Mouse (Mus musculus) CH12.LX (cell line): ENCODE data around the gene Nepro.

Source experiments
- CTCF ChIP-seq, 2 experiments: IDR thresholded peaks in 1 of 2; conservative IDR thresholded peaks in 1 of 2; 2 replicates each; pipeline ENCODE4 v1.5.1; 2011 to 2012; ENCODE audit warnings: low read depth in 2 of 2, low read length in 2 of 2, improper control_type of control experiment in 1 of 2, inconsistent platforms in 1 of 2, mild to moderate bottlenecking in 1 of 2, moderate library complexity in 1 of 2
- HCFC1 ChIP-seq: IDR thresholded peaks from 2 replicates; pipeline ENCODE4 v1.6.1; 2012; ENCODE audit warnings: low read depth, mild to moderate bottlenecking, inconsistent platforms, low read length, improper control_type of control experiment
- NRF1 ChIP-seq: IDR thresholded peaks from 2 replicates; pipeline ENCODE4 v1.6.1; 2014; ENCODE audit warnings: low read depth, mild to moderate bottlenecking, inconsistent platforms, low read length, improper control_type of control experiment, moderate library complexity
- POLR2A ChIP-seq: IDR thresholded peaks from 2 replicates; pipeline ENCODE4 v1.6.1; 2011; ENCODE audit warnings: low read depth, mild to moderate bottlenecking, improper control_type of control experiment, low read length

GRCm38 (mm10) chr16:44722666-44723065 is 1.4 kb upstream of the Nepro start:
- TF ChIP-seq HCFC1: no peak
- TF ChIP-seq NRF1: no peak
- no peak for TF ChIP-seq POLR2A
- no peak for TF ChIP-seq CTCF (conservative IDR thresholded peaks at IDR 0.05 in 1 of 2, IDR thresholded peaks at IDR 0.05 in 1 of 2; ENCODE audit: low read depth in 2 of 2, low read length in 2 of 2)
